Mouse (Mus musculus): ENCODE measurements at regions not wholly inside any gene's neighbourhood (a gene's known extent, or its start where the extent isn't known, plus 50 kb on each side); places are given as distances from the start of the nearest gene placed in this dataset.

GRCm38 (mm10) chr13:85882817-85883216, 163.9 kb downstream of the Cox7c start:
- no peak overlapping the region for H3K27ac ChIP-seq (replicated peaks)

GRCm38 (mm10) chr13:85863745-85864144, 183.0 kb downstream of the Cox7c start:
- no peak for ATAC-seq (ENCODE audit: low FRiP score)
- Histone ChIP-seq H3K36me3 (no peaks in the 10 kb centered on the region), H3K9ac (replicated peaks) (no peak overlapping the region), H3K4me2 (no peak overlapping the region), H3K9me3 (replicated peaks) (no peaks in the 10 kb centered on the region), H3K4me3 (replicated peaks) (no peak overlapping the region), H3K27ac (replicated peaks) (no peak overlapping the region), H3K27me3 (replicated peaks) (no peaks in the 10 kb centered on the region), H3K4me1 (no peaks in the 10 kb centered on the region)
- WGBS: 81% methylated on average over 2 of the region's 2 CpGs

More at GRCm38 (mm10) chr13:85882817-85883216, 163.9 kb downstream of the Cox7c start:
- Histone ChIP-seq H3K9ac (replicated peaks) (no peak overlapping the region), H3K9me3 (replicated peaks) (no peaks in the 10 kb centered on the region), H3K27me3 (replicated peaks) (no peaks in the 10 kb centered on the region), H3K4me1 (no peaks in the 10 kb centered on the region), H3K36me3 (no peaks in the 10 kb centered on the region), H3K4me3 (replicated peaks) (no peak overlapping the region), H3K4me2 (no peak overlapping the region)
- 29% methylated on average over 2 of the region's 2 CpGs for WGBS
- no peak for ATAC-seq (ENCODE audit: low FRiP score)

- Histone ChIP-seq H3K4me2 (no peak overlapping the region), H3K36me3 (no peaks in the 10 kb centered on the region), H3K4me1 (no peaks in the 10 kb centered on the region), H3K27me3 (replicated peaks) (no peaks in the 10 kb centered on the region), H3K9me3 (replicated peaks) (no peaks in the 10 kb centered on the region), H3K9ac (replicated peaks) (no peak overlapping the region), H3K4me3 (replicated peaks) (no peak overlapping the region), H3K27ac (replicated peaks) (no peak overlapping the region)
- ATAC-seq (ENCODE audit: low FRiP score): no peak
Measured at GRCm38 (mm10) chr13:85848276-85848675, 198.4 kb downstream of the Cox7c start.

- 92% methylated on average over 1 of the region's 1 CpGs for WGBS
- H3K4me1 ChIP-seq: no peaks in the 10 kb centered on the region
Measured at GRCm38 (mm10) chr13:85829894-85830293, 216.8 kb downstream of the Cox7c start.

More at GRCm38 (mm10) chr13:85829894-85830293, 216.8 kb downstream of the Cox7c start:
- H3K9me3 ChIP-seq (replicated peaks): no peaks in the 10 kb centered on the region
- H3K4me3 ChIP-seq (replicated peaks): no peak overlapping the region
- ATAC-seq (ENCODE audit: low FRiP score): no peak
- H3K4me2 ChIP-seq: no peak overlapping the region
- no peaks in the 10 kb centered on the region for H3K36me3 ChIP-seq
- H3K9ac ChIP-seq (replicated peaks): no peak overlapping the region
- no peaks in the 10 kb centered on the region for H3K27me3 ChIP-seq (replicated peaks)
- no peak overlapping the region for H3K27ac ChIP-seq (replicated peaks)
